Mouse (Mus musculus) brain, embryonic 14.5 days (tissue): ENCODE results near the gene Naxd.

Source experiments
- CTCF ChIP-seq: fragments of 200-500 bp; IDR thresholded peaks from 2 replicates; pipeline ENCODE4 v1.5.1; 2012; ENCODE audit warnings: inconsistent platforms, mild to moderate bottlenecking, moderate library complexity, borderline replicate concordance; ENCODE audit not compliant: insufficient read depth, insufficient read length; ENCODE audit errors: extremely low read depth
- POLR2A ChIP-seq: fragments of 200-500 bp; IDR thresholded peaks from 2 replicates; pipeline ENCODE4 v1.6.1; 2012; ENCODE audit warnings: mild to moderate bottlenecking, inconsistent platforms, borderline replicate concordance; ENCODE audit not compliant: poor library complexity, insufficient read depth, insufficient read length, severe bottlenecking; ENCODE audit errors: extremely low read depth

- no peak for TF ChIP-seq CTCF
- no peak for TF ChIP-seq POLR2A
Observed at GRCm38 (mm10) chr8:11542031-11542430, 44.7 kb downstream of the Naxd start.
